Mouse (Mus musculus): ENCODE data around the gene Poglut1. TPM values are rescaled to one million over a fixed set of nuclear protein-coding genes. Genes with fewer than 3 reads are reported as not detected.

Gene Poglut1
- polyA plus RNA-seq, 1 experiment from 2014 or later, result 68.4 TPM

DNA sequence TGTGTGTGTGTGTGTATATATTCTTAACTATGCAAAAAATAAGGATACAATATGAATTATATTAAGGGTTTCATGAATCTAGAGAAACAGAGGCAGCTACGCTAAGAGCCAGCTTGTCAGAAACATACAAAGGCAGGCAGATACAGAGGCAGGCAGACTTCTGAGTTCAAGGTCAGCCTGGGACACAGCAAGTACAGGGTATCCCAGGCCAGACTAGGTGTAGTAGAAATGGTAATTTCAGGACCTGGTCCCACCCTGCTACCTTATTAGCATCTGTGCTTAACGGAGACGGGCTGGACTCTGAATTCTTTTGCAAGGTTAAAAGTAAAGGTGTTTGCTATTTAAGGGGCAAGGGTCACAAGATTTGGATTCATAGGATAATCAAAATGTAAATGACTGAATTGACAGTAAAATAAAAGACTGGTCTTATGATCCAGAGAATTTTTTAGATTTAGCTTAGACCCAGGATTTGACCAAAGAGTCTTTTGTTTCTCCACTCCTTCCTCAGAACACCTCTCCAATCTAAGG lies 8.2 kb upstream of the Poglut1 start, which contains the start of gene Tmem39a:
TSS of gene Tmem39a (plus strand) at position 478 of the 528 bp plus-strand sequence.
- ATAC-seq (ENCODE audit: low FRiP score) (no peak), DNase-seq (ENCODE audit: low spot score, missing footprints) (no peak)
- Histone ChIP-seq H3K27ac (ENCODE audit: low read depth, low read length) (no peak within 1 kb of the TSS), H3K4me1 (ENCODE audit: control insufficient read depth, insufficient read depth, low read length) (no peaks in the 10 kb centered on the region; the same call in none of the 2 replicates), H3K9ac (ENCODE audit: low read length) (no peak within 1 kb of the TSS), H3K36me3 (ENCODE audit: control insufficient read depth, insufficient read depth, low read length) (no peaks in the 10 kb centered on the region), H3K9me3 (ENCODE audit: control insufficient read depth, low read length) (no peaks in the 10 kb centered on the region), H3K27me3 (ENCODE audit: control insufficient read depth, insufficient read depth, low read length) (no peaks in the 10 kb centered on the region), H3K4me3 (ENCODE audit: low read depth, low read length) (no peak within 1 kb of the TSS), H3K4me2 (no peak within 1 kb of the TSS)
- WGBS, result 82% methylated on average over 3 of the region's 3 CpGs

DNA sequence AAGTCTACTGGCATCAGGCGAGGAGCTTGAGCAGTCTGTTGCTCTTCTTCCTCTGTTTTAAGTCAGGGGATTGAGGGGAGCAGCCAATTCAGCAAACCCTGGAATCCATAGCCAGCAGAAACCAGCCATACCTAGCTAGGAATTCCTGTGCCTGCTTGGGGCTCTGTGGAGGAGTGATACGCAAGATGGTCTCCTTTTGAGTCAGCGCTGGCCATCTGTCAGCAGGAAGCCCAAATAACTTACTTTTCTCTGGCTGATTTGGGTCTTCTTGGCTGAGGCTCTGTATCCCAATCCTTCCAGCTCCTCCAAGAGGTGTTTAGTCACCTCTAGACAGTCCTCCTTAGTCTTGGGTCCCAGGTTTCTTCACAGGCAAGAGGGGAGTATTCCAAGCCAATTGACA lies 5.9 kb upstream of the Poglut1 start:
- Histone ChIP-seq H3K4me3 (ENCODE audit: low read depth, low read length) (no peak overlapping the region), H3K9me3 (ENCODE audit: control insufficient read depth, low read length) (no peaks in the 10 kb centered on the region), H3K9ac (ENCODE audit: low read length) (no peak overlapping the region), H3K27ac (ENCODE audit: low read depth, low read length) (no peak overlapping the region), H3K4me2 (no peak overlapping the region), H3K27me3 (ENCODE audit: control insufficient read depth, insufficient read depth, low read length) (no peaks in the 10 kb centered on the region; the same call in 1 of the 2 replicates), H3K36me3 (ENCODE audit: control insufficient read depth, insufficient read depth, low read length) (no peaks in the 10 kb centered on the region), H3K4me1 (ENCODE audit: control insufficient read depth, insufficient read depth, low read length) (no peaks in the 10 kb centered on the region)
- no peak for DNase-seq (ENCODE audit: low spot score, missing footprints)
- WGBS, result 84% methylated on average over 3 of the region's 3 CpGs
- ATAC-seq (ENCODE audit: low FRiP score), result no peak

DNA sequence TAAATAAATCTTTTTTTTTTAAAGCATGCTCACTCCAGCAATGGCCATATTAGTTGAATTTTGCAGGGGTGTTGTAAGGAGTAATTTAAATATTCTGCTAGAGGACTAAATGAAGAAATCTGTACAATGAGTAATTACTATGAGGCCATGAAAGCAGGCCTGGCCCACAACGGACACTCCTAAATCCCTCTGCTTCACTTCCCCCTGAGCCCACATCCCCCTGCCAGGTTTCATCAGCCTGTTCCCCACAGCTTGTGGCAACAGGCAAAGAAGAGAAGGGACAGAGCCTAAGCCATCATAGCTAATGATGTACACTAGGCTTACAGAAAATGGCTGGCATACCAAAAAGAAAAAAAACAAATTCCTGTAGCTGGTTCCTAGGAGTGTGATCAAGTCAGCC lies 2.1 kb downstream of the Poglut1 start:
- 91% methylated on average over 1 of the region's 1 CpGs for WGBS

DNA sequence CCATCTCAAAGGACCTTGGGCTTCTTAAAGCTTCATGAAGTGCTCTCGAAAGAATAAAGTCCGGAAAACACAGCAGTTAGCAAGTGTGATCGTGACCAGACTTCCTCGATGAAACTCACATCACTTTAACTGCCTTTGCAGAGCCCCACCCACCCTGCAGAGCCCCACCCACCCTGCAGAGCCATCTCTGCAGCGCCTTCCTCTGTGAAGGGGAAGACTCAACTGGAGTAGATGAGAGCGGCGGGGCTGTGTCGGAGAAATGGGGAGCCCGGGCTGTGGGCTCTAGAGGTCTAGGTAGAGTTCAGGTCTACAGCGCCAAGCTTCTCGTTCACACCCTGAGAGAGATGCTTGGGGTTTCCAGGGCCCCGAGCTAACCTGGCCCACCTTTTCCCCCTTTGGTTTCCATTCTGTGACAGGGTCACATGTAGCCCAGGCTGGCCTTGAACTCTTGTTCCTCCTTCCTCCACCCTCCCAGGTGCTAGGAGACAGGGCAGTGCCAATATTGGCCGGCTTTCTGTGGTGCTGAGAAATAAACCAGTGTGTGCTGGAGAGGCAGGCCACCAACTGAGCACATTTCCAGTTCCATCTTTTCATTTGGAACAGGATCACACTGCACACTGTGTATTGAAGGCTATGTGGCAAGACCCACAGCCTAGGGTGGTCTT lies 11.2 kb downstream of the Poglut1 start:
- no peak overlapping the region for H3K9ac ChIP-seq (ENCODE audit: low read length)
- ATAC-seq (ENCODE audit: low FRiP score) (no peak), DNase-seq (ENCODE audit: low spot score, missing footprints) (no peak)
- H3K27ac ChIP-seq (ENCODE audit: low read depth, low read length), result no peak overlapping the region
- WGBS, result 94% methylated on average over 13 of the region's 13 CpGs
- no peaks in the 10 kb centered on the region for H3K4me1 ChIP-seq (ENCODE audit: control insufficient read depth, insufficient read depth, low read length)
- H3K27me3 ChIP-seq (ENCODE audit: control insufficient read depth, insufficient read depth, low read length), result no peaks in the 10 kb centered on the region
- peaks cover 16% of the 10 kb centered on the region; the same call in 1 of the 2 replicates for H3K36me3 ChIP-seq (ENCODE audit: control insufficient read depth, insufficient read depth, low read length)
- no peaks in the 10 kb centered on the region for H3K9me3 ChIP-seq (ENCODE audit: control insufficient read depth, low read length)
- no peak overlapping the region for H3K4me3 ChIP-seq (ENCODE audit: low read depth, low read length)
- H3K4me2 ChIP-seq, result no peak overlapping the region

More for the DNA sequence above, 2.1 kb downstream of the Poglut1 start:
- Histone ChIP-seq H3K4me3 (ENCODE audit: low read depth, low read length) (no peak overlapping the region), H3K27ac (ENCODE audit: low read depth, low read length) (no peak overlapping the region), H3K4me1 (ENCODE audit: control insufficient read depth, insufficient read depth, low read length) (peaks cover 12% of the 10 kb centered on the region), H3K27me3 (ENCODE audit: control insufficient read depth, insufficient read depth, low read length) (no peaks in the 10 kb centered on the region; the same call in 1 of the 2 replicates), H3K36me3 (ENCODE audit: control insufficient read depth, insufficient read depth, low read length) (peaks cover 4% of the 10 kb centered on the region), H3K4me2 (no peak overlapping the region), H3K9ac (ENCODE audit: low read length) (no peak overlapping the region), H3K9me3 (ENCODE audit: control insufficient read depth, low read length) (no peaks in the 10 kb centered on the region)
- no peak for DNase-seq (ENCODE audit: low spot score, missing footprints)
- no peak for ATAC-seq (ENCODE audit: low FRiP score)

DNA sequence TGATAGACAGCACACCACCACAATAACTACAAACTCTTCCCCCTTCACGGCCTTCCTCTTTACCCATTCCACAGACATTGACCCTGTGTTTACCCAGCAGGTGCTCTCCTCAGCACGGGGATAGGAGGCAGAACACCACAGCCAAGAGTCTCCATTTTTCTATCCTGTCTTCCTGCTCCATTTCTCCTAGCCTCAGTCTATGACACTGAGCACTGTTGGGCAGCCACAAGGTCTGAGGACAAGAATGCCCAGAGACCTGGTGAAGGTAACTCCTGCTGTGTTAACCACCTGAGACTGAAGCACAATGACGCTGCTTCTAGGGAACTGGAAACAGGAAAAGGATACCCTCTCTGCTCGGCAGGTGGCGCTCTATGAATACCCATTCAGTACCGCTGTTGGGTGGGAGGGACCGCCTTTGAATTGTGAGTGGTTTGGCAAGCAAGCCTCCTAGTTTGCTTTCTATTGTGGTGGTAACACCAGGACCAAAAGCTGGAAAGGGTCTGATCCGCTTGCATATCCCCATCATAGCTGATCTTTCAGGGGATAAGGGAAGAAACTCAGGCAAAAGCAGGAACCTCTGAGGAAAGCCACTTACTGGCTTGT lies 13.4 kb downstream of the Poglut1 start:
- Histone ChIP-seq H3K4me3 (ENCODE audit: low read depth, low read length) (no peak overlapping the region), H3K27ac (ENCODE audit: low read depth, low read length) (no peak overlapping the region), H3K9me3 (ENCODE audit: control insufficient read depth, low read length) (no peaks in the 10 kb centered on the region), H3K4me1 (ENCODE audit: control insufficient read depth, insufficient read depth, low read length) (no peaks in the 10 kb centered on the region), H3K9ac (ENCODE audit: low read length) (no peak overlapping the region), H3K4me2 (no peak overlapping the region), H3K36me3 (ENCODE audit: control insufficient read depth, insufficient read depth, low read length) (peaks cover 16% of the 10 kb centered on the region), H3K27me3 (ENCODE audit: control insufficient read depth, insufficient read depth, low read length) (no peaks in the 10 kb centered on the region)
- ATAC-seq (ENCODE audit: low FRiP score) (0 out of 2 replicates have a peak, but pooled peaks have one; percentile 16), DNase-seq (ENCODE audit: low spot score, missing footprints) (peak; percentile 92)
- WGBS, result 58% methylated on average over 8 of the region's 8 CpGs

DNA sequence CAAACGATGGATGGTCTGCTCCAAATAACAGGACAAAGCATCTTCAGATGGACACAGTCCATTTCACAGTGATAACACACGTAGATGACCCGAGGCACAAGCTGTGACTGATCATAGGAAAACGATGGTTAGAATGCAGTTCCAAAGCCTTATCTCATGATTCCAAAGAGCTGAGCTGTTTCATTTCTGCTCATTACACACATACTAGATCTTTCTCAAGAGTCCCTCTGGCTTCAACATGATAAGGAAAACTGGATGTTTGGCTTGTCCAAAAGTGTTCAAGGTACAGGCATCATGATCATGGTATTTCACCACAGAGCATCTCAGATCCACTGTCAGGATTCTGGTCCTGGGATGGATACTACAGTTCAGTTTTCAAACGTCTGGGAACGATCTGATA lies 23.8 kb downstream of the Poglut1 start:
- ATAC-seq (ENCODE audit: low FRiP score), result no peak
- H3K36me3 ChIP-seq (ENCODE audit: control insufficient read depth, insufficient read depth, low read length), result peaks cover 26% of the 10 kb centered on the region; the same call in 1 of the 2 replicates

DNA sequence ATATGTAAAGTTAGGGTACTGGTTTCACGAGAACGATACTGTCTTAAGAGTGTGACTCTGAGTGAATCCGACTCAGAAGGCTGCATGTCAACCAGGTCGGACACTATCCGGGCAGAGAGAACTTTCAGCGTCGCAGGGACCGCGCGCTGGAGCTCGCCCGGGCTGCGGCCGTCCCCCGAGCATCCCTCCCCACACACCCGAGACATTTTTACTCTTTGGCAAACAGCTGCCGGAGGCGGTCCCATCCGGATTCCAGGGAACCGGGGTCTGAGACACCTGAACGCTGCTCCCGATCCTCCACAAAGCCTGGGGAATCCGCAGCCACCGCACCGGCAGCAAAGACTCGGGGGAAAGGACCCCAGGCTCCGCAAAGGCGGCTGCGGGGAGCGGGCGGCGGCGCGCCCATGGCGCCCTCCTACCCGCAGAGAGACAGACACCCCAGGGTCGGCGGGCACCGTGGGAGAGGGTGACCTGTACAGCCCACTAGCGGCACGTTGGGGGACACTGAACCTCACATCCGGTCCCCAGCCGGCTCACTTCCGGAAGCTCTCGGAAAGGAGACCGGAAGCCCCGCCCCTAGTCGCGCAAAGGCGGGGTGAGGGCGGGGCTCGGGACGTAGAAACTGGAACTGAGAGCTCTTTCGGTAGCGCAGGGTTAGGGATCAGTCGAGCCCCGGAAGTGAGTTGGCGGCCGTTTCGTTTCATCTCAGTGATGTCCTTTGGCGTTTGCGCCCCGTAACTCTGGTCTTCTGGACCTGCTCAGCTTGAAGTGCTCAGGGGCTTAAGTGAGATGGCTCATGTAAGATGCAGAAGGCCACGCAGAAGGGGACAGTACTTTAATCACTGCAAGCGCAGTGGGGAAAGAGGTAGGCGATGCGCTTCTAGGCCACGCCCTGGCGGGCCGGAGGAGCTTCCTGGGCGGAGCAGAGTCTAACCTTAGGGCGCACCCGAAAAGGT lies 27.7 kb downstream of the Poglut1 start, which contains the start of gene Timmdc1:
TSS of gene Timmdc1 (minus strand) at position 535 of the 956 bp plus-strand sequence.
- peak within 1 kb of the TSS; percentile 80 for H3K27ac ChIP-seq (ENCODE audit: low read depth, low read length)
- no peaks in the 10 kb centered on the region for H3K27me3 ChIP-seq (ENCODE audit: control insufficient read depth, insufficient read depth, low read length)
- peaks cover 12% of the 10 kb centered on the region; the same call in 1 of the 2 replicates for H3K36me3 ChIP-seq (ENCODE audit: control insufficient read depth, insufficient read depth, low read length)
- H3K9me3 ChIP-seq (ENCODE audit: control insufficient read depth, low read length), result no peaks in the 10 kb centered on the region
- peak within 1 kb of the TSS; percentile 63 for H3K4me2 ChIP-seq
- peak within 1 kb of the TSS; percentile 94 for H3K4me3 ChIP-seq (ENCODE audit: low read depth, low read length)
- peak within 1 kb of the TSS; percentile 93 for H3K9ac ChIP-seq (ENCODE audit: low read length)
- ATAC-seq (ENCODE audit: low FRiP score) (peak; percentile 98), DNase-seq (ENCODE audit: low spot score, missing footprints) (peak; percentile 100)
- H3K4me1 ChIP-seq (ENCODE audit: control insufficient read depth, insufficient read depth, low read length), result peaks cover 8% of the 10 kb centered on the region
- under 1% methylated on average over 73 of the region's 73 CpGs for WGBS

More for the DNA sequence above, 23.8 kb downstream of the Poglut1 start:
- WGBS, result 93% methylated on average over 6 of the region's 6 CpGs
- H3K27ac ChIP-seq (ENCODE audit: low read depth, low read length), result no peak overlapping the region
- no peak overlapping the region for H3K4me2 ChIP-seq
- H3K9me3 ChIP-seq (ENCODE audit: control insufficient read depth, low read length), result no peaks in the 10 kb centered on the region
- DNase-seq (ENCODE audit: low spot score, missing footprints), result no peak
- no peak overlapping the region for H3K4me3 ChIP-seq (ENCODE audit: low read depth, low read length)
- H3K27me3 ChIP-seq (ENCODE audit: control insufficient read depth, insufficient read depth, low read length), result no peaks in the 10 kb centered on the region
- no peak overlapping the region for H3K9ac ChIP-seq (ENCODE audit: low read length)
- H3K4me1 ChIP-seq (ENCODE audit: control insufficient read depth, insufficient read depth, low read length), result peaks cover 8% of the 10 kb centered on the region

DNA sequence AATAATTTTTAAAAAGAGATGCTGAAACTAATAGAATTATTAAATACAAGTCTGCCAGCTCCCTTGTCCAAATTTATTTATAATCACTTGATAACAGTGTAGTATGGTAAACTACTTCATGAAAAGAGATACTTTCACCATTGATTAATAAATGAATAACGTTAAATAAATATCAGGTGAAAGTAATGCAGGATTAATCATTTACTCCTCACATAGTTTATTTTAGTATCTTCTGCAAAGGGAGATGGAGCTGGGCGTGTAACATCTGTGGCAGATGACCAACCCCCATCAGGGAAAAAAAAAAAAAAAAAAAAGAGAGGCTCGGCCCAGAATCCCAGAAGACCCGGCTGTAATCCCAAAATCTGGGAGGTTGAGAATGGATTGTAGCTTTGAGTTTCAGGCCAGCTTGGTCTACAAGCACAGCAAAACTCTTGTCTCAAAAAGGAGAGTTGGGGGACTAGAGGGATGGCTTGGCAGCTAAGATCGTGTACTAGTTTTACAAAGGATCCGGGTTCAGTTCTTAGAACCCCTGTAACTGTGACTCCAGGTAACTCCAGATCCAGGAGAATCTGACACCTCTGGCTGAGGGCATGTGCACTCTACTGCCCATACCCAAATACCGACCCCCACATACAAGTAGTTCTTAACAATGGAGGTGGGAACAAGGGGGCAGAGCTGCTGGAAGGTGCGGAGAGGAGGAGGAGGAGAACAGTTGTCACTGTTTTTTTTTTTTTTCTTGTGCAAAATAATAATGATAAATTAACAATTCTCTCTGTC lies 28.7 kb downstream of the Poglut1 start:
- peaks cover 8% of the 10 kb centered on the region for H3K4me1 ChIP-seq (ENCODE audit: control insufficient read depth, insufficient read depth, low read length)
- peak overlapping the region; percentile 93 for H3K9ac ChIP-seq (ENCODE audit: low read length)
- H3K36me3 ChIP-seq (ENCODE audit: control insufficient read depth, insufficient read depth, low read length), result peaks cover 15% of the 10 kb centered on the region; the same call in 1 of the 2 replicates
- WGBS, result 40% methylated on average over 8 of the region's 8 CpGs
- no peak overlapping the region for H3K27ac ChIP-seq (ENCODE audit: low read depth, low read length)
- no peaks in the 10 kb centered on the region for H3K27me3 ChIP-seq (ENCODE audit: control insufficient read depth, insufficient read depth, low read length)
- DNase-seq (ENCODE audit: low spot score, missing footprints) (peak; percentile 84), ATAC-seq (ENCODE audit: low FRiP score) (no peak)
- H3K4me2 ChIP-seq, result peak overlapping the region; percentile 62
- peak overlapping the region; percentile 94 for H3K4me3 ChIP-seq (ENCODE audit: low read depth, low read length)
- H3K9me3 ChIP-seq (ENCODE audit: control insufficient read depth, low read length), result no peaks in the 10 kb centered on the region

All from midbrain, embryonic 11.5 days (tissue).